Mouse (Mus musculus): ENCODE data around the gene Pomgnt1. TPM values are rescaled to one million over a fixed set of nuclear protein-coding genes. Genes with fewer than 3 reads are reported as not detected.
A peak's percentile ranks its signal among the peaks of the same experiment; 100 is the strongest.

The Pomgnt1 gene
- polyA plus RNA-seq, 1 experiment from 2014 or later = 67.9 TPM

DNA sequence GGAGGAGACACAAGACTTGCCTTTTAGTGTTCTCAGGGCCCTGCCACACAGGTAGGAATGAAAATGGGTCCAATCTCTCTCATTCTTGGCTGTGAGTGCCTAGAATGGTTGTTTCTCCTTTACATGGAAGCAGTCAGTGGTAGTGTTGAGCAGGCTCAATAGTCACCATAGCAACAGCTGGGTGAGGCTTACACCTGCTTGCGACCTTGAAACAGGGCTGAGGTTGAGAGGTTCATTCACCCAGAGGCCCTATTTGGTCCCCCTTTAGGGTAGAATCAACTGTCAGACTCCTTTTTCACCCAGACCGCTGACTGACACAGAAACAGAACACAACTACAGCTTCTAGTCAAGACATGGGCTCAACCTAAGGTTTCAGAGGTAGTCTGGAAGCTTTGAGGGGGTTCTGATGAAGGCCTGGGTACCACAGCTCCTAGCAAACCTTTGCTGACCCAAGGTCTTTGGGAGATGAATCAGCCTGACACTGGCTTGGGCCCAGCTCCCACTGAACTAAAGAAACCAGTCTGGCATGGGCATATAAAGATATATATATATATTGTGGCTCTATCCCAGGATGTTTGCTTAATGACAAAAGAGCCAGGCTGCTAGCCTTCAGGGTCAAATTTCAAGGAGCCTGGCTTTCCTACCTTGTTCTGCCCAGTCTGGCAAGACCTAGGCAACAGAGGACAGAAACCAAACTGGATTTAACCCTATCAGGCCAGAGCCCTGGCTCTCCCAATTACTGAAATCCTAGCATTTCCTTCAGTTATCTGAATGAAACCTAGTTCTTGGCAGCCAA lies 41.3 kb downstream of the Pomgnt1 start:
- H3K4me2 ChIP-seq (replicated peaks) = no peak overlapping the region
- ATAC-seq (ENCODE audit: low FRiP score, low read depth) = no peak
- WGBS = 74% methylated on average over 2 of the region's 2 CpGs

DNA sequence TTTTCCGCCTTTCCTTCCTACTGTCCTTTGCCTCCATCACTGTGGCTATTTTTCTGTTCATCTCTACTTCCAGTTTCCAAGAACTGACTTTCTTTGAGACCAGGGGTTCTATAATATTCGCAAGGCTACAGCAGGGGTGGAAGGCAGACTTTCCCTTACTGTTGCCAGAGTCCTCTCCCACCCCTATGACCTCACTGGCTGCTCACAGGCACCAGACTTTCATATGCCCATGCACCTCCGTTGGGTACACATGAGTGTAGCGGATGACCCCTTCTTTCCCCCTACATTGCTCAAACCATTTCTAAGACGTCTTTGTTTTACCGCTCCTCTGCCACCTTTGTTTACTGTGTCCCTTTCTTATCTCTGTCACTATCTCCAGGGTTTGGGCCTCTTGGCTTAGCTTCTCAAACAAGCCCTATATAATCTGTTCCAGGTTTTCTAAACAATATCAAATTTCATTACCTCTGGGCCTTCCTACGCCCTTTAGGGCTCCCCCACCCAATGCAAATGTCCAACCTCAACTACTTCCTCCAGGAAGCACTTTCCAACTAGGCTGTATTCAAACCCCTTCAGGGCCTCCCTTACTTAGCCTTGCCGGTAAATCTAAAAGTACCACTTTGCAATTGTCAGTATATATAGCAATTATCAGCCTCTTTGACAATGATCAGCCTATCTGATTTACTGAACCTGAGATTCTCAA lies 42.2 kb downstream of the Pomgnt1 start:
- Histone ChIP-seq H3K36me3 (no peaks in the 10 kb centered on the region), H3K4me2 (replicated peaks) (no peak overlapping the region), H3K4me3 (no peak overlapping the region), H3K9me3 (no peaks in the 10 kb centered on the region), H3K27me3 (no peaks in the 10 kb centered on the region), H3K4me1 (no peaks in the 10 kb centered on the region), H3K9ac (replicated peaks) (no peak overlapping the region), H3K27ac (replicated peaks) (no peak overlapping the region)
- no peak for ATAC-seq (ENCODE audit: low FRiP score, low read depth)
- WGBS = 79% methylated on average over 8 of the region's 8 CpGs

More for the DNA sequence above, 41.3 kb downstream of the Pomgnt1 start:
- Histone ChIP-seq H3K27ac (replicated peaks) (no peak overlapping the region), H3K36me3 (peaks cover 7% of the 10 kb centered on the region; the same call in 1 of the 2 replicates), H3K9ac (replicated peaks) (no peak overlapping the region), H3K27me3 (no peaks in the 10 kb centered on the region), H3K9me3 (no peaks in the 10 kb centered on the region), H3K4me1 (no peaks in the 10 kb centered on the region), H3K4me3 (no peak overlapping the region)

DNA sequence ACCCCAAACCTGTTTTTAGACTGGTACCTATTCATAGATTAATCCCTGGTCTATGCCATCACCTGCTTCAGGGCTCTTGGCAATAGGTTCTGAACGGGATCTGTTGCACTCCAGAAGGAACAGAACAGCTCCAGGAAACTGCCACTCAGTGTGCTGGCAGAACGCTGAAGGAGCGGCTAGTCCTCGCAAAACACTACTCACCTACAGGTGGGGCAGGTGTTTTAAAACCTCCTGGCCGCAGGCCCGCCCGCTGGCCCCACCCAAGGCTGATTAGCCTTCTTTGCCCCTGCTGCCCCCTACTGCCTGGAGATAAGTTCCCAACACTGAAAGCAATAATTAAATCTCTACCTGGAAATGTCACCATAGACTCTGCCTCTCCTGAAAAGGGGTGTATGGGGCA lies 43.8 kb downstream of the Pomgnt1 start, which contains the start of gene Tspan1:
TSS of gene Tspan1 (minus strand) at position 198 of the 400 bp plus-strand sequence.
- ATAC-seq (ENCODE audit: low FRiP score, low read depth) = no peak
- 36% methylated on average over 7 of the region's 7 CpGs for WGBS
- no peaks in the 10 kb centered on the region for H3K9me3 ChIP-seq

DNA sequence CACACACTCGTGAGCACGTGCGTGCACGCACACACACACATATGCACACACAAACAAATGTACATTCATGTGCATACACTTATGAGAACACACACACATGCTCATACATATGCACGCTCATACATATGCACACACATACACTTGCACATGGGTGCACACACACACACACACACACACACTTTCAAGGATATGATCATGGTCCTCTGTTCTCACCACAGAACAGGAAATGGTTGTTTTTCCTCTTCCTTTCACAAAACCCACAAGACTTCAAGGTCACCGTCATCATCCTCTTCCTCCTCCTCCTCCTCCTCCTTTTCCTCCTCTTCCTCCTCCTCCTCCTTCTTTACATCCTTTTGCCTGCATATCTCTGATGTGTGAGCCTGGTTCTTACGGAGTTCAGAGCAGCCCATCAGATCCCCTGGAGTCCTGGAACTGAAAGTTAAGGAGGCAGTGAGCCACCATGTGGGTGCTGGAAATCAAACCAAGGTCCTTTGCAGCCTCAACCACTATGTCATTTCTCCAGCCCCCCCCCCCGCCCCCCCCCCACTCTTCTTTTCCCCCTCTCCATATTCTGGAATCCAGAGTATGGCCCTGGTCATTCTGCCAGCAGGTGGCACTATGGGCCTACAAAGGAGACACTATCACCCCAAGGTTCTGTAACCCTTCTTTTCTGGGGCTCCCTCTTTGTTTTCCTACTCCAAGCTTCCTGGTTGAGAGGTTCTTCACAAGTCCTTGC lies 45.1 kb downstream of the Pomgnt1 start:
- peak; percentile 65; the same call in 1 of the 2 replicates for ATAC-seq (ENCODE audit: low FRiP score, low read depth)
- H3K4me1 ChIP-seq = no peaks in the 10 kb centered on the region
- H3K27me3 ChIP-seq = no peaks in the 10 kb centered on the region
- WGBS = 83% methylated on average over 7 of the region's 8 CpGs
- H3K36me3 ChIP-seq = no peaks in the 10 kb centered on the region
- no peak overlapping the region for H3K4me2 ChIP-seq (replicated peaks)
- H3K4me3 ChIP-seq = no peak overlapping the region
- H3K9me3 ChIP-seq = no peaks in the 10 kb centered on the region
- no peak overlapping the region for H3K27ac ChIP-seq (replicated peaks)
- H3K9ac ChIP-seq (replicated peaks) = no peak overlapping the region

More for the DNA sequence above, 43.8 kb downstream of the Pomgnt1 start, which contains the start of gene Tspan1:
- Histone ChIP-seq H3K27ac (replicated peaks) (no peak within 1 kb of the TSS), H3K9ac (replicated peaks) (no peak within 1 kb of the TSS), H3K36me3 (no peaks in the 10 kb centered on the region), H3K4me2 (replicated peaks) (no peak within 1 kb of the TSS), H3K4me1 (no peaks in the 10 kb centered on the region), H3K4me3 (no peak within 1 kb of the TSS), H3K27me3 (no peaks in the 10 kb centered on the region)

DNA sequence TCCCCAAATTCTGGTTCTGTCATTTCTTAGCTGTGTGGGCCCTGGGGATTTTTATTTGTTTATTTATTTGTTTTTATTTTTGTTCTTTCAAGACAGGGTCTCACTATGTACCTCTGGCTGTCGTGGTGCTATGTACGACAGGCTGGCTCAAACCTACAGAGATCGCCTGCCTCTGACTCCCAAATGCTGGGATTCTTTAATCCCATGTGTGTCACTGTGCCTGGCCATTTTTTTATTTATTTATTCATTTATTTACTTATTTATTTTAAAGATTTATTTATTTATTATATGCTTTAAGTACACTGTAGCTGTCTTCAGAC lies 45.7 kb downstream of the Pomgnt1 start:
- Histone ChIP-seq H3K4me1 (peaks cover under 1% of the 10 kb centered on the region; the same call in 1 of the 2 replicates), H3K27ac (replicated peaks) (no peak overlapping the region)
- WGBS = 72% methylated on average over 3 of the region's 3 CpGs

DNA sequence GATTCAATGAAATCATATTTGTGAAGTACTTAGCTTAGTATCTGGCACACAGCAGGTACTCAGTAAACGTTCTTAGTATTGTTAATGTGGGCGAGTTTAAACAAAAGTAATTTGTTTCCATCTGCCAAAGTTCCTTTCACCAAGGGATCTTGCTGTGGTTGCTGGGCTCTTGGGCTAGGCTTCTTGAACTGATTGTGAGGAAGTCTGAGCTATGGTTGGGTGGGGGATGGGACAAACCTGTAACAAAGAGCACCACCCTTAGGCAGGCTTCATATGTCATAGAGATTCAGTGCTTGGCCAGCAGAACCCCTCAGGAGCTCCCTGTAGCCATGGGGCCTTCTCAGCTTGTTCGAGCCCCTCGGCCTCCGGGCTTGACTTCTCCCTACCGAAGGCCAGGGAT lies 49.4 kb downstream of the Pomgnt1 start, which contains the start of the genes 1700042G07Rik and Gm49337:
TSS of gene 1700042G07Rik (plus strand) at position 301 of the 400 bp plus-strand sequence.
TSS of gene Gm49337 (plus strand) at position 313 of the 400 bp plus-strand sequence.
- Histone ChIP-seq H3K27ac (replicated peaks) (no peak within 1 kb of the TSS), H3K4me3 (no peak within 1 kb of the TSS), H3K9me3 (no peaks in the 10 kb centered on the region), H3K9ac (replicated peaks) (no peak within 1 kb of the TSS), H3K27me3 (no peaks in the 10 kb centered on the region), H3K4me1 (peaks cover 27% of the 10 kb centered on the region; the same call in 1 of the 2 replicates), H3K4me2 (replicated peaks) (no peak within 1 kb of the TSS), H3K36me3 (no peaks in the 10 kb centered on the region)
- ATAC-seq (ENCODE audit: low FRiP score, low read depth) = no peak
- 87% methylated on average over 6 of the region's 6 CpGs for WGBS

More for the DNA sequence above, 45.7 kb downstream of the Pomgnt1 start:
- Histone ChIP-seq H3K4me2 (replicated peaks) (no peak overlapping the region), H3K9me3 (no peaks in the 10 kb centered on the region), H3K27me3 (no peaks in the 10 kb centered on the region), H3K4me3 (no peak overlapping the region), H3K36me3 (no peaks in the 10 kb centered on the region), H3K9ac (replicated peaks) (no peak overlapping the region)
- 0 out of 2 replicates have a peak, but pooled peaks have one; percentile 30 for ATAC-seq (ENCODE audit: low FRiP score, low read depth)

DNA sequence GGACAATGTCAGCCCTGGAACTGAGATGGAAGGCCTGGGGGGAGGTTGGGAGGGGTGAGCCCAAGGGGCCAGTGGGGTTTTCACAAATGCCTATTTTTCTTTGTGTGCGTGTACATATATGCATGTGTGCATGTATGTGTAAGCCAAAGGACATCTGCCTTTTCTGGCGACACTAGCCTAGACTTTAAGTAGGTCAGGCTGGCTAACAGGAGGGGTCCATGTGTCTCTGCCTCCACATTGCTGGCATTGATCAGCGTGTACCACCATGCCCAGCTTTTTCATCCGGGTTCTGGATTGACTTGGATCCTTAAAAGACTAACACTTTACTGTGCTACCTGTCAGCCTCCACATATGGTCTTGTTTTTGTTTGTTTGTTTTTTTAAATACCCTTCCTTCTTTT lies 50.1 kb downstream of the Pomgnt1 start:
- no peak overlapping the region for H3K27ac ChIP-seq (replicated peaks)
- ATAC-seq (ENCODE audit: low FRiP score, low read depth) = no peak
- H3K4me3 ChIP-seq = no peak overlapping the region
- H3K9me3 ChIP-seq = no peaks in the 10 kb centered on the region
- peaks cover 27% of the 10 kb centered on the region; the same call in 1 of the 2 replicates for H3K4me1 ChIP-seq
- H3K9ac ChIP-seq (replicated peaks) = no peak overlapping the region
- no peaks in the 10 kb centered on the region for H3K27me3 ChIP-seq
- 93% methylated on average over 4 of the region's 4 CpGs for WGBS
- H3K36me3 ChIP-seq = no peaks in the 10 kb centered on the region
- no peak overlapping the region for H3K4me2 ChIP-seq (replicated peaks)

DNA sequence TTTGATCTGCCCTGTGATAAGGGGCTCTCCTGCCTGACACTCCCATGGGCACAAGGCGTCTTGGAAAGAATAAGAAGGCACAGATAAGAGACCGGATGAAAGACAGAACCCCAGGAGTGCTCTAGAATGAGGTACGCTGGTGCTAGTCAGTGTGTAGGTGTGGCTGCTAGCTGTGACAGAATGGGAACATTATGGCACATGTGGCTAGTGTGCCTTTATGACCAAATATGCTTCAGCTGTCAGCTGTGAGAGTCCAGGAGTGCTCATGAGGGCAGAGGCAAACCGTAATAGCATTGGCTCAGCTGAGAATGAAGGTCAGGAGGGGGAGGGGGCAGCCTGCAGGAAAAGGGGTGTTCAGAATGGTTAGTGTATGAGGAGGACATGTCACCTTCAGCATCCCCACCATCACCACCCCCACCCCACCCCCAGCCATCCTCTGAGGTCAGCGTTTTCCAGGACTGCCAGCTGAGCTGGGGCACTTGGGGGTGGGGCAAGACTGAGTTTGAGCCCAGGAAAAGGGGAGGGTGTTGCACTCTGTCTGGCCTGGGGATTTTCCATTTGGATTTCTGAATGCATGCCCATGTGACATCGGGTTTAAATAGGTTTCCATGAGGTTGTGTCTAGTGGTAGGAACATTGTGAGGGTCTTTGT lies 51.0 kb downstream of the Pomgnt1 start:
- Histone ChIP-seq H3K4me2 (replicated peaks) (no peak overlapping the region), H3K27me3 (no peaks in the 10 kb centered on the region), H3K4me3 (no peak overlapping the region), H3K9ac (replicated peaks) (no peak overlapping the region), H3K36me3 (no peaks in the 10 kb centered on the region), H3K9me3 (no peaks in the 10 kb centered on the region), H3K4me1 (peaks cover 27% of the 10 kb centered on the region; the same call in 1 of the 2 replicates), H3K27ac (replicated peaks) (no peak overlapping the region)
- WGBS = 38% methylated on average over 6 of the region's 6 CpGs
- no peak for ATAC-seq (ENCODE audit: low FRiP score, low read depth)

DNA sequence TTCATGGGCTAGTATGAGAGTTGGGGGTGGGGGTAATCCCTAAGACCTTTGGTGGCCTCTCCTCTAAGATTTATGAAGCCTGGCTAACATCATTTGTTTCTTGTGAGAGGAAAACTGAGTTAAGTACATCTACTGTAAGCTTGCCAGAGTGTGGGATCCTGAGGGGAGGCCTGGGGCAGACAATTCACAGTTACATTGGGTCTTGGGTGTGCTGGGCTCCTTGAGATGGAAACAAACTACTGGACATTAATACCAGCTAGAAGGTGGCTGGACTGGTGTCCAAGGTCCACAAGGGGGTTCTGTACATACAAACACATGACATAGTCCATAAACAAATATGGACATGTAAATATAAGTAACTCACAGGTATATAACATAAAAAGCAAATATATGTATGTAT lies 51.5 kb downstream of the Pomgnt1 start:
- no peaks in the 10 kb centered on the region for H3K9me3 ChIP-seq
- no peaks in the 10 kb centered on the region for H3K36me3 ChIP-seq
- H3K9ac ChIP-seq (replicated peaks) = no peak overlapping the region
- H3K4me3 ChIP-seq = no peak overlapping the region
- H3K27me3 ChIP-seq = no peaks in the 10 kb centered on the region
- no peak overlapping the region for H3K4me2 ChIP-seq (replicated peaks)
- no peak for ATAC-seq (ENCODE audit: low FRiP score, low read depth)
- peaks cover 27% of the 10 kb centered on the region; the same call in 1 of the 2 replicates for H3K4me1 ChIP-seq
- no peak overlapping the region for H3K27ac ChIP-seq (replicated peaks)

DNA sequence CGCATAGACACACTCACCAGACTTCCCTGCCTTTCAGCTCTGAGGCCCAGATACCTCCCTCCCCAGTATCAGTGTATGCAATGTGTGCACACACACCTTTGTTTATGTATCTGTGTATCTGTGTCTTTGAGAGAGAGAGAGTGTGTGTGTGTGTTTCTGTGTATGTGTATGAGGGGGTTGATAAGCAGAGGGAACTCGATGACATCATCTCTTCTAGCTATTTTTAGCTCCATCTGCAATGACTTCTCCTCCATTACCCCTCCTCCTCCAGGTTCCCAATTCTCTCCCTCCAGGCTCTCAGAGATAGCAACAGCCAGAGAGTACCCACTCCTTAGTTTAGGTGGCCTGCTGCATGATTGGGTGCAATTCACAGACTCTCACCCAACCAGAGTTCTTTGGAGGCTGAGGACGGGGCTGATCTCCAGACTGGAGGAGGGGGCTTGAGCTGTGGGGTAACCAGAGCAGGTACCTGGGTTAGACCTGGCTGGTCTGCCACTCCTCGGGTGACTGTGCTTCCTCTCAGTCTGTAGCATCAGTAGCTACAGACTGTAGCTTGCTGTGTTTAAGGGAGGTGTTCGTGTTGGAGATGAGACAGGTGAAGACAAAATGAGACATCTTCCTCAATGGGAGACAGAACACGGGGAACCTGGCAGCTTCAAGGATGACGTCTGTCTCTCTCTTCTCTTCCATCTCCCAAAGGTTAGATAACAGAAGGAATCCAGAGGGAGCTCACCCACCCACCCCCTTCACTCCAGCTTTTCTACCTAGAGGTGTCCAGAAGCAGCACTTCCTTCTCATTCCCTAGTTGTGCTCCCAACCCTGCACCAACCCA lies 52.3 kb downstream of the Pomgnt1 start:
- H3K4me2 ChIP-seq (replicated peaks) = peak overlapping the region; percentile 27; the same call in 1 of the 2 replicates

More for the DNA sequence above, 52.3 kb downstream of the Pomgnt1 start:
- Histone ChIP-seq H3K36me3 (no peaks in the 10 kb centered on the region), H3K27ac (replicated peaks) (peak overlapping the region; percentile 56), H3K4me1 (peaks cover 27% of the 10 kb centered on the region; the same call in 1 of the 2 replicates), H3K4me3 (no peak overlapping the region), H3K27me3 (no peaks in the 10 kb centered on the region), H3K9ac (replicated peaks) (no peak overlapping the region), H3K9me3 (no peaks in the 10 kb centered on the region)
- no peak for ATAC-seq (ENCODE audit: low FRiP score, low read depth)
- WGBS = 75% methylated on average over 7 of the region's 7 CpGs
